In the genomic region with DNA sequence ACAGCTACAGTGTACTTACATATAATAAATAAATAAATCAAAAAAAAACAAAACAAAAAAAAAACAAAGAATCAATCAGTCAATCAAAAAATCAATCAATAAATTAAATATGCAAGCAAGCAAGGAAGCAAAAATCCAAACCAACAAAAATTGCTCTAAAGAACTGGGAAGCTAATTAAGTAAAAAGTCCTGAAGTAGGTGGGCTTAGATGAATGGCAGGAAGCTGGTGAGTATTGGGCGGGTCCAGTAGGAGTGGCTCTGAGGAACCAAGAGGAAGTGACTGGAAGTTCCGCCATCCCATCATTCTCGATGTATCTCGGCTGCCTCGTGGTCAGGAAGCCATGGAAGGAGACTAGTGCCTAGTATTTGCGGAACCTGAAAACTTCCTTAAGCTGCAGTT, we compare ENCODE assay signal across 23 mouse cellular contexts. TPM values are rescaled to one million over a fixed set of nuclear protein-coding genes. Genes with fewer than 3 reads are reported as not detected.
"Had no signal": no experiment of that assay in that cellular context is flagged by ENCODE, and none has a peak within 500 bp of the region (broad histone marks: within the 10 kb centered on the region; RNA-seq: fewer than 3 reads in every experiment).

A gene (plus strand): TSS at position 301 of the 400 bp plus-strand sequence.

RNA-seq across cellular contexts. Expression of the gene that starts here (rescaled TPM):
- total RNA-seq: forebrain, postnatal 0 days; gastrocnemius, adult 18-20 months; gastrocnemius, adult 2 months; gastrocnemius, adult 8-10 months; gastrocnemius, postnatal 14 days; gastrocnemius, postnatal 25 days; gastrocnemius, postnatal 36 days; gastrocnemius, postnatal 4 days; granulocyte monocyte progenitor cell, adult 5-6 weeks had no signal
- polyA plus RNA-seq: cortical plate, adult 2 months; embryonic facial prominence, embryonic 12.5 days; embryonic facial prominence, embryonic 13.5 days; embryonic facial prominence, embryonic 14.5 days; embryonic facial prominence, embryonic 15.5 days; erythroblast, embryonic 14.5 days; forebrain, embryonic 10.5 days; forebrain, embryonic 12.5 days; forebrain, embryonic 13.5 days; forebrain, embryonic 14.5 days; forebrain, embryonic 15.5 days; forebrain, embryonic 16.5 days; forebrain, postnatal 0 days; gonadal fat pad, adult 2 months; heart, adult 2 months had no signal
